Mouse (Mus musculus) neural tube, embryonic 13.5 days (tissue): ENCODE data around the gene Smtn. TPM values are rescaled to one million over a fixed set of nuclear protein-coding genes. Genes with fewer than 3 reads are reported as not detected.
A peak's percentile ranks its signal among the peaks of the same experiment; 100 is the strongest.

Source experiments
- ATAC-seq: fragments of 200-750 bp; cut with Nextera tagmentation; 2 replicates; pipeline ENCODE4 v1.8.0; 2017; ENCODE audit warnings: low read depth, mild to moderate bottlenecking, moderate TSS enrichment, moderate library complexity
- H3K27ac ChIP-seq: fragments of 300-500 bp; sonication (generic); replicated peaks from 2 replicates; pipeline ENCODE4 v1.5.1; 2015; ENCODE audit warnings: moderate library complexity, mild to moderate bottlenecking, inconsistent platforms
- H3K27me3 ChIP-seq: fragments of 300-500 bp; sonication (generic); 2 replicates; pipeline ENCODE4 v1.6.1; 2015; ENCODE audit warnings: mild to moderate bottlenecking, inconsistent platforms
- H3K36me3 ChIP-seq: fragments of 300-500 bp; sonication (generic); 2 replicates; pipeline ENCODE4 v1.6.1; 2015; ENCODE audit warnings: mild to moderate bottlenecking, inconsistent platforms
- H3K4me1 ChIP-seq: fragments of 300-500 bp; sonication (generic); replicated peaks from 2 replicates; pipeline ENCODE4 v1.6.1; 2015; ENCODE audit warnings: inconsistent platforms
- H3K4me2 ChIP-seq: fragments of 300-500 bp; sonication (generic); 2 replicates; pipeline ENCODE4 v1.6.1; 2015; ENCODE audit warnings: inconsistent platforms, mild to moderate bottlenecking, moderate library complexity
- H3K4me3 ChIP-seq: fragments of 300-500 bp; sonication (generic); 2 replicates; pipeline ENCODE4 v1.5.1; 2015; ENCODE audit warnings: mild to moderate bottlenecking, inconsistent platforms
- H3K9ac ChIP-seq: fragments of 300-500 bp; sonication (generic); 2 replicates; pipeline ENCODE4 v1.6.1; 2015; ENCODE audit warnings: moderate library complexity, mild to moderate bottlenecking, inconsistent platforms
- H3K9me3 ChIP-seq: fragments of 300-500 bp; sonication (generic); 2 replicates; pipeline ENCODE4 v1.6.1; 2016; ENCODE audit warnings: inconsistent platforms
- WGBS: fragments of 180-500 bp; shearing (Covaris S2); methylation state at CpG from one replicate; pipeline ENCODE4 v1.1.7; 2015; 5-methylcytosine and 5-hydroxymethylcytosine counted together
- polyA plus RNA-seq: library from polyadenylated mRNA; unstranded; fragments of >200 nt; fragmentation: Nextera tagmentation; extraction: Ambion mirVana; gene quantifications from 2 replicates; pipeline ENCODE4 v1.2.1, GENCODE M21; 2015

Gene Smtn
- polyA plus RNA-seq, 1 experiment from 2014 or later = 20.9 TPM

- Histone ChIP-seq H3K4me1 (peaks cover 41% of the 10 kb centered on the region), H3K27ac (no peak within 1 kb of the TSS), H3K9me3 (no peaks in the 10 kb centered on the region), H3K4me2 (peak within 1 kb of the TSS; percentile 73), H3K4me3 (peak within 1 kb of the TSS; percentile 46), H3K27me3 (peaks cover 36% of the 10 kb centered on the region), H3K9ac (peak within 1 kb of the TSS; percentile 71), H3K36me3 (no peaks in the 10 kb centered on the region)
- WGBS = under 1% methylated on average over 26 of the region's 26 CpGs
- peak; percentile 72 for ATAC-seq
These were observed 25.8 kb downstream of the Smtn start, which contains the start of gene Selenom for GRCm38 (mm10) chr11:3514529-3515054. TSS of gene Selenom (plus strand) at chr11:3514684.

GRCm38 (mm10) chr11:3513291-3513690, 27.1 kb downstream of the Smtn start:
- Histone ChIP-seq H3K4me1 (peaks cover 41% of the 10 kb centered on the region), H3K9me3 (no peaks in the 10 kb centered on the region), H3K27ac (no peak overlapping the region), H3K9ac (no peak overlapping the region), H3K36me3 (no peaks in the 10 kb centered on the region), H3K4me3 (no peak overlapping the region), H3K4me2 (no peak overlapping the region), H3K27me3 (peaks cover 31% of the 10 kb centered on the region)
- WGBS = 88% methylated on average over 6 of the region's 6 CpGs
- no peak for ATAC-seq

- no peak overlapping the region for H3K4me3 ChIP-seq
- H3K36me3 ChIP-seq = no peaks in the 10 kb centered on the region
- H3K9ac ChIP-seq = no peak overlapping the region
- H3K9me3 ChIP-seq = no peaks in the 10 kb centered on the region
- ATAC-seq = no peak
- no peak overlapping the region for H3K4me2 ChIP-seq
- H3K27me3 ChIP-seq = peaks cover 2% of the 10 kb centered on the region
- H3K4me1 ChIP-seq = peaks cover 13% of the 10 kb centered on the region
- WGBS = 82% methylated on average over 2 of the region's 2 CpGs
- H3K27ac ChIP-seq = no peak overlapping the region
These were observed 30.1 kb downstream of the Smtn start for GRCm38 (mm10) chr11:3510321-3510720.

GRCm38 (mm10) chr11:3509181-3510085, 31.0 kb downstream of the Smtn start:
- 71% methylated on average over 8 of the region's 8 CpGs for WGBS
- no peak overlapping the region for H3K9ac ChIP-seq
- no peaks in the 10 kb centered on the region for H3K27me3 ChIP-seq
- H3K4me3 ChIP-seq = no peak overlapping the region
- no peak overlapping the region for H3K4me2 ChIP-seq
- H3K36me3 ChIP-seq = no peaks in the 10 kb centered on the region
- no peak overlapping the region for H3K27ac ChIP-seq
- no peak for ATAC-seq
- peaks cover 12% of the 10 kb centered on the region for H3K4me1 ChIP-seq
- no peaks in the 10 kb centered on the region for H3K9me3 ChIP-seq

- Histone ChIP-seq H3K4me2 (no peak overlapping the region), H3K9ac (no peak overlapping the region), H3K9me3 (no peaks in the 10 kb centered on the region), H3K4me3 (no peak overlapping the region), H3K36me3 (no peaks in the 10 kb centered on the region), H3K4me1 (peaks cover 10% of the 10 kb centered on the region), H3K27me3 (no peaks in the 10 kb centered on the region), H3K27ac (no peak overlapping the region)
- ATAC-seq = no peak
- 63% methylated on average over 7 of the region's 7 CpGs for WGBS
These were observed 32.2 kb downstream of the Smtn start for GRCm38 (mm10) chr11:3508226-3508625.

- no peaks in the 10 kb centered on the region for H3K9me3 ChIP-seq
- H3K27ac ChIP-seq = no peak overlapping the region
- no peaks in the 10 kb centered on the region for H3K36me3 ChIP-seq
- H3K27me3 ChIP-seq = no peaks in the 10 kb centered on the region
- H3K9ac ChIP-seq = peak overlapping the region; percentile 64
- H3K4me1 ChIP-seq = peaks cover 10% of the 10 kb centered on the region
- H3K4me2 ChIP-seq = peak overlapping the region; percentile 42
- WGBS = 68% methylated on average over 11 of the region's 11 CpGs
- ATAC-seq = peak; percentile 37; the same call in 1 of the 2 replicates
- H3K4me3 ChIP-seq = peak overlapping the region; percentile 26
These were observed 36.4 kb downstream of the Smtn start for GRCm38 (mm10) chr11:3503755-3504693.

GRCm38 (mm10) chr11:3502459-3503072, 37.8 kb downstream of the Smtn start:
- Histone ChIP-seq H3K27ac (no peak overlapping the region), H3K4me1 (peaks cover 10% of the 10 kb centered on the region), H3K36me3 (no peaks in the 10 kb centered on the region), H3K9ac (no peak overlapping the region), H3K27me3 (no peaks in the 10 kb centered on the region), H3K4me3 (no peak overlapping the region), H3K4me2 (no peak overlapping the region), H3K9me3 (no peaks in the 10 kb centered on the region)
- 84% methylated on average over 18 of the region's 18 CpGs for WGBS
- ATAC-seq = no peak

GRCm38 (mm10) chr11:3502057-3502456, 38.4 kb downstream of the Smtn start:
- H3K27me3 ChIP-seq = no peaks in the 10 kb centered on the region
- WGBS = 83% methylated on average over 17 of the region's 17 CpGs

GRCm38 (mm10) chr11:3497296-3497695, 43.1 kb downstream of the Smtn start:
- Histone ChIP-seq H3K27ac (no peak overlapping the region), H3K4me2 (no peak overlapping the region), H3K36me3 (no peaks in the 10 kb centered on the region), H3K4me3 (no peak overlapping the region), H3K9me3 (no peaks in the 10 kb centered on the region), H3K9ac (no peak overlapping the region), H3K27me3 (no peaks in the 10 kb centered on the region), H3K4me1 (peaks cover 3% of the 10 kb centered on the region; the same call in 1 of the 2 replicates)
- ATAC-seq = no peak
- WGBS = 100% methylated on average over 1 of the region's 1 CpGs

More at GRCm38 (mm10) chr11:3502057-3502456, 38.4 kb downstream of the Smtn start:
- Histone ChIP-seq H3K4me2 (no peak overlapping the region), H3K4me1 (peaks cover 10% of the 10 kb centered on the region), H3K36me3 (no peaks in the 10 kb centered on the region), H3K9ac (no peak overlapping the region), H3K9me3 (no peaks in the 10 kb centered on the region), H3K27ac (no peak overlapping the region), H3K4me3 (no peak overlapping the region)
- no peak for ATAC-seq

GRCm38 (mm10) chr11:3496756-3497155, 43.7 kb downstream of the Smtn start:
- no peaks in the 10 kb centered on the region for H3K9me3 ChIP-seq
- WGBS = 66% methylated on average over 5 of the region's 5 CpGs
- no peaks in the 10 kb centered on the region for H3K36me3 ChIP-seq
- H3K27me3 ChIP-seq = no peaks in the 10 kb centered on the region
- no peak overlapping the region for H3K9ac ChIP-seq
- H3K27ac ChIP-seq = no peak overlapping the region
- peaks cover 3% of the 10 kb centered on the region; the same call in 1 of the 2 replicates for H3K4me1 ChIP-seq
- no peak overlapping the region for H3K4me2 ChIP-seq
- no peak for ATAC-seq
- H3K4me3 ChIP-seq = no peak overlapping the region

GRCm38 (mm10) chr11:3495496-3495895, 44.9 kb downstream of the Smtn start:
- WGBS = 93% methylated on average over 14 of the region's 14 CpGs
- Histone ChIP-seq H3K27me3 (no peaks in the 10 kb centered on the region), H3K36me3 (no peaks in the 10 kb centered on the region), H3K27ac (no peak overlapping the region), H3K4me3 (no peak overlapping the region), H3K4me1 (peaks cover 3% of the 10 kb centered on the region; the same call in 1 of the 2 replicates), H3K4me2 (no peak overlapping the region), H3K9ac (no peak overlapping the region), H3K9me3 (no peaks in the 10 kb centered on the region)
- no peak for ATAC-seq
